Mouse (Mus musculus): Measurements from ENCODE around the gene Tab2.
A peak's percentile ranks its signal among the peaks of the same experiment; 100 is the strongest.
"Not testable (repeated sequence)": the region's sequence is repeated elsewhere in the genome, so short reads cannot be mapped to it uniquely, and the experiment has no call there.

The Tab2 gene

DNA sequence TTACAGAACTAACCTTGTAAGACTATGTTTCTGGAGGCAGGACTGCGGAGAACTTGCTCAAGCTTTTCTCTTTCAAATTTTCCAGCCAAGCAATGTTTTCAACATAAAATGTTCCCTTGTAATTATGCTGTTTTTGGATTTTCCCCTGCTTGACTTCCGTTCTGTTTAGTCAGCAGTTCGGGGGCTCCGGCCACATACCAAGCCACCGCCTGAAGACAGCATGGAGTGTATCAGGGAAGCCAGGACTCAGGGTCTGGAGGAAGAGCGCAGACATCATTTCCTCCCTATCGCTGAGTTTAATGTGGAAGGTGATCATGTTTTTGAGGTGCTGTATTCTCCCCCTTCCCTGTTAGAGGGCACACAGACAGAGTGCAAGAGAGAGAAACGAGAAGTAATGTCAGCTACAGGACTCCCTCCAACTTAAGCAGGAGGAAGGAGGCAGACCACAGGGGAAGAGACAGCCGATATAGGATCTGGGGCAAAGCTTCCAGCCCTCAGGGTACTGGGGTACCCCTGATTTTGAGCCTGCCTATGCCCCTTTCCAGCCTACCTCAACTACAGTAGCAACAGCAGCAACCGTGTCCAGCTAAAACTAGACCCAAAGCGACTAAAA lies 67.7 kb downstream of the Tab2 start:
- DNase-seq (ENCODE audit: low spot score): no peak

DNA sequence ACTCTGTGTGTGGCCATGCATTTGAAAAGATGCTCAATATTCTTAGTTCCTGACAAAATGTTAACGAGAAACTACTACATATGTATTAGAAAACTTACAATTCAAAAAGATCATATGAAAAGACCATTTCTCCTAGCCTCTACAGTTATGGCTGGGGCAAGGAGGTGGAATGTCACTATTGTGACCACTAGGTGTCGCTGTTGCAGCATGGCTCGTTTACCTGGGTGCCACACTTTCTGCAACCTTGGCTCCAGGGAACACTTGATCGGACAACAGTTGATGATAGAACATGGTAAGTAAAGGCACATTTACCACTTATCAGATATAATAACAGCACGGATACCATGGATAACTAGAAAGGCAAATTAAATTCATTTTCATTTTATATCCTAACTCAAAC lies 72.5 kb downstream of the Tab2 start:
- DNase-seq (ENCODE audit: low spot score): peak; percentile 86

DNA sequence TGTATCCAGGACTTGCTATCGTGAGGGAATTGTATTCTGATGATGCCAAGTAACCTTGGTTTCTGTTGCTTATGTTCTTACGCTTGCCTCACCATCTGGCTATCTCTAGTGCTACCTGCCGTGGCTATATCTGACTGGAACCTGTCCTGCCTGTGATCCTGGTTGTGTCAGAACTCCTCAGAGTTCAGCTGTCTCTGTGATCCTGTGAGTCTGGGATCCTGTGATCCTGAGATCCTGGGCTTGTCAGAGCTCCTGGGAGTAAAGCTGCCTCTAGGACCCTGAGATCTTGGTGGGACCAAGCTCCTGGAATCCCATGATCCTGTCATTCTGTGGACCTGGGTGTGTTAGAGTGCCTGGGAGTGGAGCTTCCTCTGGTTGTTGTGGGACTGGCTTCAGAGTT lies 74.1 kb downstream of the Tab2 start:
- DNase-seq (ENCODE audit: low spot score): no peak

DNA sequence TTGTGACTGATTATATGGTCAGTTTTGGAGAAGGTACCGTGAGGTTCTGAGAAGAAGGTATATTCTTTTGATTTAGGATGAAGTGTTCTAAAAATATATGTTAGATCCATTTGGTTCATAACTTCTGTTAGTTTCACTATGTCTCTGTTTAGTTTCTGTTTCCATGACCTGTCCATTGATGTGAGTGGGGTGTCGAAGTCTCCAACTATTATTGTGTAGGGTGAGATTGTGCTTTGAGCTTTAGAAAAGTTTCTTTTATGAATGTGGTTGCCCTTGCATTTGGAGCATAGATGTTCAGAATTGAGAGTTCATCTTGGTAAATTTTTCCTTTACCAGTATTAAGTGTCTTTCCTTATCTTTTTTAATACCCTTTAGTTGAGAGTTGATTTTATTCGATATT lies 75.7 kb downstream of the Tab2 start:
- not testable (repeated sequence) for DNase-seq (ENCODE audit: low spot score)

DNA sequence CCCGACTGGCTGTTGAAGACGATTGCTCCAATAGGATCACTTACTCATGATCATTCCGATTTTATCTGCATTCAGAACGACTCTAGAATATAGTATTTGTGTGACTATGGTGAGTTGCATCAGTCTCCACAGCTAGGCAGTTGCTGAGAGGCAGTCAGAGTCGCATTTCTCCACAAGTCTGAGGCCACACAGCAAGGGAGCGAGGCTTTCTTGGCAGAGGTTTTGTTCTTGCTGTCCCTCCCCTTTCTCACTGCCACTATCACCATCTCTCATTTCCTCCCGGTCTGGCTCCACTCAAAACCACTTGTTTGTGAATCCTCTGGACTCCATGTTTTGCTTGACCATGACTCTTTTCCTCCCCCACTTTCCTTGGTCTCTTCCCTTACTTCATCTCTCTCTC lies 81.8 kb downstream of the Tab2 start:
- DNase-seq (ENCODE audit: low spot score): no peak

DNA sequence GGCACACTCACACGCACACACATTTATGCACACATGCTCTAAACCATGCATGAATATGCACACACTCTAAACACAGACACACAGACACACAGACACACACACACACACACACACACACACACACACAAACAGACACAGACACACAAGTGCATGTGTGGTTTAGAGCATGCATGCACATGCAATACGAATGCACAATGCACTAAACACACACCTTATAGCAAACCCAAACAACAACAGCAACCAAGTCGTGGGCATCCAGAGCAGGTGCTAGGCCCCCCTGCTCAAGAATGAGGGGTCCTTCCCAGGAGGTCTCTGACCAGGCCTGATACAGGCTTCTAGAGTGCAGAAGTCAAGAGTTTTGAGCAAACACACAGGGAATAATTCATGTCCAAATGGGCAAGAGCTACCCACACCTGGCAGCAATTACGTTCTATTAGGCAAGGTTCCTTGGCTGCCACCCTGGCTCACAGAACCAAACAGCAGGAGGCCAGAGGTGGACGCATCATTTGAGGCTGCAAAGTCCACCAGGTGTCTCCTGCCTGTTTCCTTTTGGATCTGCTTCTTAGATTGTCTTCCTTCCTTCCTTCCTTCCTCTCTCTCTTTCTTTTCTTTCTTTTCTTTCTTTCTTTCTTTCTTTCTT lies 84.5 kb downstream of the Tab2 start:
- peak; percentile 18 for DNase-seq (ENCODE audit: low spot score)

DNA sequence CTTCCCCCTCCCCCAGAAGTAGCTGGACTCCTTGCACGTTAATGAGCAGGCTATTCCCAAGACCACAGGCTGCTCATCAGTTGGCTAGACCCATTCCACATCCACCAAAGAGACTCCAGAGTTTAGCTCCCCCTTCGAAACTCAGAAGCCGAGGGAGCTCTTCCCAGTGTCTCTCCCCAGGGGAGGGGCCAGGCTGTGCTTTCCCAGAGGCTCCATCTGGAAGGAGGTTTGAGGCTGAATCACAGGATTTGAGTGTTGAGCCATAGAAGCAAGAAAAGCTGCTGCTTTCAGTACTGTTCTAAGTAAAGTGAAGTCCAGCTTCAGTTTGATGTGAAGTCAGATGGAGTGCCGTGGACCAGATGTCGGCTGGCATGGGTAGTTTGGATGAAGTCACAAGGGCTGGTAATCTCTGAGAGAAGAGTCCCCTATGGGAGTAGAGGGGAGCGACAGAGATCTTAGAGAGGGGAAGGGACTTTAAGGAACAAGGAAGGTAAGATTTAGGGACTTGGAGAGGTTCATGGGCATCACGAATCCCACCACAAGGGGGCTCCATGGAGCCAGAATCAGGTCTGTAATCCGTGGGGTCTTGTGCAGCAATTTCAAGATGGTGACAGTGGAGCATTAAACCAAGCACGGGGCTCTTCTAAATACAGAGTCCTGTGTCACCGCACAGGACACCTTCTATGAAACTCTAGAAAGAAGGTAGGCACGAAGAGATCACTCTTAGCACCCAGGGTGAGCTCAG lies 85.3 kb downstream of the Tab2 start:
- DNase-seq (ENCODE audit: low spot score): peak; percentile 24

DNA sequence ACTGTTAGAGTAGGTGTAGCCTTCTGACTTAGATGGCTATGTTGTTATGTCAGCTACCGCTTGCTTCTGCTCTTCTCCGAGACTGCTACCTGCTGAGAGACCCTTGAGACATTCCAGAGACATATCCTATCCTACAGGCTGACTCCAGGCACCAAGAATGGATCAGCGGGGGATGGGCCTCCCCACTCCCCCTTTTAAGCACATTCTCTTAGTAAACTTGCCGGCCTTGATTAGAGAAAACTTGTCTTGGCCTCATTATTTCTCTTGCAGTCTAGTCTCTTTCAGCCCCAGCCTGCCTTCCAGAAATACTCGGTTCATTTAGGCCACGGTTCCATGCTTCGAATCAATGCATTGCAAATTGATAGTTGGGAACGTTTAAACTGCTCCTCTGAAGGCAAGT lies 86.3 kb downstream of the Tab2 start:
- no peak for DNase-seq (ENCODE audit: low spot score)

DNA sequence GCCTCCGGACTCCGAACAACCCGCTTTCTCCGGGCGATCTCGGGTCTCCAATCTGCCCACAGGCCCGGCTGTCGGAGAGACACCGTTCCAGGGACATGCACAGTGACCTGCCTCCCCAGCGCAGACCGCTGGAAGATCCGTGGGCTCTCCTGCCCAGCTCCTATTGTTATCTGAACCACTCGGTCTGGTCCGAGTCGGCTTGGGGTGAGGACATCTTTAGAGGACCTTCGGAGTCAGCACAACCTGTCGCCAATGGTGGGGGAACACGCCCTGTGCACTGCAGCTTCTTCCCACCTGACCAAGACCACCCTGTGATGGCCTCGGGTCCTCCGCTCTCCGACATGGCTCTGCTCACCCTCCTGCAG lies 88.4 kb downstream of the Tab2 start:
- DNase-seq (ENCODE audit: low spot score): no peak

DNA sequence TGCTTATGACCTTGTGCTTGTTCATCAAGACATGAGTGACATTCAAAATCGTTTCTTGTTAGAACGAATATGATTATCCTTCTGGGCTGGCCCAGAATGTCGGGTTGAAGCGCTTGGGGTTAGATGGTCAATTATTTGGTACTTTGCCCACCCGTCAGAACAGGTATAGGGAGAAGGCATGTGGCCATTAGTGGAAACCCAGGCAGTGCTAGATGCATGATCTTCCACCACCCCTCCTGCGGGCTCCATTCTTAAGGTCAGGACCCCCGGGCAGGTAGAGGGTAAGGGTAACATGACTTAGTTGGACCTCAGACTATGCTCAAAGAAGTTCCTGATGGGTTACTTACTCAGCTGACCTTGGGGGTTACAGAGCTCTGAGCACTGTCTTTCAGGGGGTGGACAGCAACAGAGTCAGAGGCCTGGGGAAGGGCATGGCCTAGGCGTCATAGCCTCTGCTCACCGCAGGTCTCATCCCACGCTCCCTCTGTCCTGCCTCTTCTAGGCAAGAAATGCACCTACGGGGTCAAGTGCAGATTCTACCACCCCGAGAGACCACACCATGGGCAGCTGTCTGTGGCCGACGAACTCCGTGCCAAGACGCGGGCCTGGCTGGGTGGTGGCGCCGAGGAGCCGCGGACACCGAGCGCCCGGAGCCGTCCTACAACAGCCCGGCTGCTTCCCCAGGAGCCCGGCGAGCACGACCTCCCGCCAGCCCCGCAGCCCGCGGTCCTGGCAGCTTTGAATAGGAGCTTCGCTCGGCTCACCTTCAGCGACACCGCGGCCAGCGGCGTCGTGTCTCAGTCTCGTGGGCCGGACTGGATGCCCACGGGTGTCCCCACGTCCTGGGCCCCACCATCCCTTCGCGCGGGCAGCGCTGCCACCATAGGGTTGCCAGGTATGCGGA lies 89.0 kb downstream of the Tab2 start:
- no peak for DNase-seq (ENCODE audit: low spot score)

DNA sequence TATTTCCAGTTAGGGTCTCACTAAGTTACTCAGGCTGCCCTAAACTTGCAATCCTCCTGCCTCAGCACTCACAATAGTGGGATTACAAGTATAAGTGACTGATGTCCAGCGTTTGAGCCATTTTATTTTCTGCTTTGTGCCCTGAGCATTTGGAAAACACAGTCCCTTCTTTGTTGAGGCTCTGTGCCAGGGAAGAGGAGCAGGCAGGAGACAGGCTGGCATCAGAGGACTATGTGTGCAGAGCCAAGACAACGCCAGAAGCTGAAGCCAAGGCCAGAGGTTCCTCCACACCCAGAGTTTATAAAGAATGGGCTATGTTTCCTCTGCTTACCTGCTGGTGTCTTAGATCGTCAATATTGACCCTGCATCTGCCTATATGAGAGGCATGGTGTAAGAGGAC lies 91.2 kb downstream of the Tab2 start:
- peak; percentile 58 for DNase-seq (ENCODE audit: low spot score)

DNA sequence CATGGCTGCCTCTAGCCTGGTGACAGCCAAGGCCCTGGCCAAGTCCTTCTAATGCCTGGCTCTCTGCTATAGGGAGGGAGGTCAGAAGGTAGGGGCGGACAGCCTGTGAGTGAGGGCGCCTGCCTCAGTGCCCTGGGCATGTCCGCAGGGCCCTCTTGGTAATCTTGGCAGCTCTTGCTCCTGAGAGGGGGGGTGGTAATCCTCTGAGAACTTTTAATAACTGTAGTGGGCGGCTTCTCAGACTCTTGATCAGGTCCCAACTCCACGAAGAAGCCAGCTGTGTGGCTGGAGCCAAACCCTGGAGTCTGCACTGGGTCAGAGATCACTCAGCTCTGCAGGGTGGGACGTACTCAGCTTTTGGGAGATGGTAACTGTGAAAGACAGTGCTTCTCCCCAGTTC lies 91.8 kb downstream of the Tab2 start:
- DNase-seq (ENCODE audit: low spot score): peak; percentile 81

DNA sequence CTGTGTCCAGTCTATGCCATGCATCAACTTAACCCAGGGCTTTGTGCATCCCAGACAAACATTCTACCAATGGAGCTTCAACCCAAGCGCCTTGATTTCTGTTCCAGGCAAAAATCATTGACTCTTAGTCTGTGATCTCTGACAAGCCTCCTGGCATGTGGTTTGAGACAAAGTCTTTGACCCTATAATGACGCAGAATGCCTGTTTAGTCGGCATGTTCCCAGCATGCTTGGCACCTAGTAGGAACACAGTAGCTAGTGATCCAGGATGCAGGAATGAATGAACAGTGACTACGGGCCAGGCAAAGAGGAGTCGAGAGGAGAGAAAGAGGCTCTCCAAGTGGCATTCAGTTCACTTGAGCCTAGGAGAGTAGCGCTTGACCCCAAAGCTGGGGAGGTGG lies 92.6 kb downstream of the Tab2 start:
- no peak for DNase-seq (ENCODE audit: low spot score)

DNA sequence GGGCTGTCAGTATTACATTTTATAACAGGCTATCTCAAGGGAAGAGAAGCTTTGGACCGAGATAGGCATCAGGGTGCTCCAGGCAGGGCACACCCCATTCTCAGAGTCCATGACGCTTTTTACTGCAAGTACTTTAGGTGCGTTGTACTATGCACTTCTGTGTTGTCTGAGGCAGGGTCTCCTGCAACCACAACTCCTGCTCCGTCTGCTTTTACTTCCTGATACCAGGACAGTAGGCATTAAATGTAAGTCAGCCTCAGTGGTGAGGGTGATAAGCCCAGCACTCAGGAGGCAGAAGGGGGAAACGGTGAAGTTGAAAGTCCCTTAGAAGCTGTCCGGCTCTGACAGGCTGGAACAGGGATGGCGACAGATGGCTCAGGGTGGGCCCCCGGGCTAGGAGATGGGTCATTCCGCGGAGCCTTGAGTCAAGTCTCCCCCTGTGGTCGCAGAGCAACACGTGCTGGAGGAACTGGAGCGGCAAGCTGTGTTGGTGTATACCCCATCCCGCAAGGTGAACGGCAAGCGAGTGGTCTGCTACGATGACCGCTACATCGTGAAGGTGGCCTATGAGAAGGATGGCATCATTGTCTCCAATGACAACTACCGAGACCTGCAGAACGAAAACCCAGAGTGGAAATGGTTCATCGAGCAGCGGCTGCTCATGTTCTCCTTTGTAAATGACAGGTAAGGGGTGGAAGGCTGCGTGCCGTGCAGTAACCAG lies 93.9 kb downstream of the Tab2 start:
- DNase-seq (ENCODE audit: low spot score): no peak

DNA sequence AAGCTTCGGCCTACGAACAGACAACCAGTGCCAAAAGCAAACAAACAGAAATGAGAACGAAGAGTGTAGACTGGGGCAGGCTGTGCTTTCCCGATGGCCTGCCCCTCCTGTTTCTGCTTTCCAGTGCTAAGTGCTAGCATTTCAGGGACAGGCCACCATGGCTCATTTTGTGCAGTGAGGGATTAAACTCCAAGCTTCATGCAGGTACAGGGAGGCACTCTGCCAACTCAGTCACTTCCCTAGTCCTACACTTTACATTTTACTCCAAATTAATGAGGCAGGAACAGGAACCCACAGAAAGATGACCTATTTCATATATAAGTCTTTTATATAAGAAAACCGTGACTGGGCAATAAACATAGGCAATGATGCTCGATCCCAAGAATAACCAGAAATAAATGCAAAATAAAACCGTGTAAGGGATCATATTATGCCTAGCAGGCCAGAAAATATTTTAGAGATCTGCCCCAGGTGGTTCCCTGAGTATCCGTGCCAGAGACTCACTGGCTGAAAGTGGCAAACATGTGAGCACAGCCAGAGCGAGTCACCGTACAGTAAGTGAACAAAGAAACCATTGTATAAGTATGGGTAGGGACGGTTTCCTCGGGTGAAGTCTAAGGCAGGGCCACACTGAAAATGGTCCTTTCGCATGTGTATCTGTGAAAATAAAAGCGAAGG lies 94.6 kb downstream of the Tab2 start:
- no peak for DNase-seq (ENCODE audit: low spot score)

DNA sequence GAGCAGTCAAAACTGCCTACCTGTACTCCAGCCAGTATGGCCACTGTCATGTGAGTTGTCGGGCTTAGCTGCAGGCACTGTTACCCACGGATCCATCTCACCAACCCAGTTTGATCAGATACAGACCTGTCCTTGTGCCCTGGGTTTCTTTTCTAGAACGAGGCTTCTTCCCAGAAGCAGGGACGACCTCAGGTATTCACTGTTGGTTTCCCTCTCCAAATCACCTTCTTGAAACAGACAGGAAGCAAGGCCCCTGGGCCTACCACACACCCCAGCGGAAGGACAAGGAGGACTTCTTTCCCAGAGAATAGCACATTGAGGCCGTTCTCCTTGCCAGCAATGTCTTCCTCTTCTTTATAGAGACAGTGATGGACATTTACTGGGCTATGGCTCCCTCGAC lies 95.5 kb downstream of the Tab2 start:
- DNase-seq (ENCODE audit: low spot score): no peak
